Mouse (Mus musculus): ENCODE measurements around the gene Ergic1. TPM values are rescaled to one million over a fixed set of nuclear protein-coding genes. Genes with fewer than 3 reads are reported as not detected.

Gene Ergic1
- polyA plus RNA-seq, 1 experiment: 80.2 TPM

DNA sequence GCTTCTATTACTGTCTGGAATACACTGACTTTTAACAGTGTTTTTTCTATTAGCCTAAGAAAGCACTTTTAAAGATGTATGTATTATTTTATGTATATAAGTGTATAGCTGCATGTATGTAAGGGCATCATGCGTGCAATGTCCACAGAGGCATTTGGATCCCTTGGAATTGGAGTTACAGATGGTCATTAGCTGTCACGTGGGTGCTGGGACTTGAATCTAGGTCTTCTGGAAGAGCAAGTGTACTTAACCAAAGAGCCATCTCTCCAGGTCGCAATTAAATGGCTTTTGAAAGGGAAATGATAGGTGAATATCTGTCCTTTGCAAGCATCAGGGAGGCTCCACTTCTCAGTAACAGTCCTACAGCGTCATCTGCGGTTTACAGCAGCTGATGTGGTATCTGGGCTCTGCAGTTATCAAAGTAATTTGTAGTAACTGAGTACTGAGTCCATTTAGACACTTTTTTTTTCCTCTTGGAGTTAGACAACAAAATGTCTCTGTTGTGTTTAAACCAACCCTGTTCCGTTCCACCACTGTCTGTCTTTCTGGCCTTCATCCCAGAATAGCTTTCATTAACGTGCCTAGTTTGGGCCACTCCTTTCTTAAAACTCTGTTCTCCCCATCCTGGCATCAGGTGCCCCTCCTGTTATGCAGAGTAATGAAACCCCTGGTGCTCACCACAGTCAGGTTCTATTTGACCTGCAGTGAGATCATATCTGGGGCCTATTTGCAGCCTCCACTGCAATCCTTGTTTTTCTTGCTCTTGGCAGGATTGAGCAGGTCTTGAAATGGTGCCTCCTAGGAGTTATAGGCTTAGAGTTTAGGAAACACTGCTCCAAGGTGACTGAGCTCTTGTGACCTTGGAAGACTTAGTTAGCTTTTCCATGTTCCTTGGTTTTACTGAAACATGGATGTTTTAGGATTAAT is 116.7 kb downstream of the Ergic1 start:
- no peaks in the 10 kb centered on the region for H3K27me3 ChIP-seq (ENCODE audit: control insufficient read depth, insufficient read depth, low read length)
- WGBS: 85% methylated on average over 7 of the region's 7 CpGs
- H3K36me3 ChIP-seq (ENCODE audit: control insufficient read depth, insufficient read depth, low read length): no peaks in the 10 kb centered on the region; the same call in 1 of the 2 replicates
- H3K27ac ChIP-seq (ENCODE audit: control insufficient read depth, insufficient read depth, low read length): no peak overlapping the region
- no peak for TF ChIP-seq POLR2A (IDR thresholded peaks at IDR 0.05; ENCODE audit: control insufficient read depth, extremely low read depth, insufficient read depth, low read length, poor library complexity)
- DNase-seq: no peak
- H3K4me3 ChIP-seq (ENCODE audit: control insufficient read depth, insufficient read depth, low read length): no peak overlapping the region
- no peaks in the 10 kb centered on the region; the same call in 1 of the 2 replicates for H3K4me1 ChIP-seq (replicated peaks; ENCODE audit: control insufficient read depth, insufficient read depth, low read length)

DNA sequence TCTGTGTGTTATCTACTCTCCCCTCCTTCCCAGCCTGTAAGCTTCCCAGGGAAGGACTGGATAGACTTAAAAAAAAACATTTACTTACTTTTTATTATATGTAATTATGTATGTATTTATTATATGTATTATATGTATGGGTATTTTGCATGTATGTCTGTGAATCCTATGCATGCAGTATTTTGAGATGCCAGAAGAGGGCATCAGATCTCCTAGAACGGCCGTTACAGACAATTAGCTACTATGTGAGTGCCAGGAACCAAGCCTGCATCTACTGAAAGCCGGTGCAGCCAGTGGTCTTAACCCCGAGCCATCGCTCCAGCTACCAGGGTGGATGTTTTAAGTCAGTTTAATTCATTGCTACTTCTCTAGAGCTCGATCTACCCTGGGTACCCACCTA is 120.0 kb downstream of the Ergic1 start:
- no peak overlapping the region for H3K4me3 ChIP-seq (ENCODE audit: control insufficient read depth, insufficient read depth, low read length)
- H3K4me1 ChIP-seq (replicated peaks; ENCODE audit: control insufficient read depth, insufficient read depth, low read length): no peaks in the 10 kb centered on the region; the same call in 1 of the 2 replicates
- no peaks in the 10 kb centered on the region for H3K27me3 ChIP-seq (ENCODE audit: control insufficient read depth, insufficient read depth, low read length)
- 97% methylated on average over 6 of the region's 6 CpGs for WGBS
- DNase-seq: no peak
- peaks cover 4% of the 10 kb centered on the region; the same call in 1 of the 2 replicates for H3K36me3 ChIP-seq (ENCODE audit: control insufficient read depth, insufficient read depth, low read length)
- TF ChIP-seq CTCF (IDR thresholded peaks at IDR 0.05; ENCODE audit: borderline replicate concordance, control insufficient read depth, extremely low read depth, insufficient read depth, low read length, poor library complexity) (no peak), POLR2A (IDR thresholded peaks at IDR 0.05; ENCODE audit: control insufficient read depth, extremely low read depth, insufficient read depth, low read length, poor library complexity) (no peak)
- H3K27ac ChIP-seq (ENCODE audit: control insufficient read depth, insufficient read depth, low read length): no peak overlapping the region

DNA sequence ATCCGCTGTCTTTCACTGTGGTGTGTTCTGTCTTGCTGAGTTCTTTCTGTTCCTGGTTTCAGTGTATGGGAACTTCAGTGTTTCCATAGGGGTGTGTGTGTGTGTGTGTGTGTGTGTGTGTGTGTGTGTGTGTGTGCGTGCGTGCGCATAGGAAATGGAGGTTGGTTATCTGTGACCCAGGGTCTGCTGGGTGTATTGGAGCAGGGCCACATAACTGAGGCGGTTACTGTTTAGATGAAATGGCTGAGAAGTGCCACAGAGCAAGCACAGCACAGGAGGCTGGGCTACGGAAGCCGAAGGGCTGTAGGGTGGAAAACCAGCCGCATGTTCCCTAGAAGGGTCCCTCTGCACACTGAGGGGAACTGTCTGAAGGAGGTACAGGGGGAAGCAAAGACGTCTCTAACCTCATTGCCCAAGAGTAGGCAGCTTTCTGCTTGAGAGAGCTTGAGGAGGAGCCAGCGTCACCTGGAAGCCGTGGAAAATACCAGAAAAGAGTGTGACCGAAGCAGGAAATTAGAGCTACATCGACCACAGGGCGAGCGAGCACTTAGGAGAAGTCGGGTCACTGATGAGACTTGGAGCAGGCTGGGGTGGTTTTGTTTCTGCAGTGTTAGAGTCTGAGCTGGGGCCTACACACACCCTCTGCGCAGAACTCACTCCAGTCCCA is 125.2 kb downstream of the Ergic1 start:
- Histone ChIP-seq H3K27ac (ENCODE audit: control insufficient read depth, insufficient read depth, low read length) (no peak overlapping the region), H3K4me3 (ENCODE audit: control insufficient read depth, insufficient read depth, low read length) (no peak overlapping the region), H3K4me1 (replicated peaks; ENCODE audit: control insufficient read depth, insufficient read depth, low read length) (no peaks in the 10 kb centered on the region), H3K36me3 (ENCODE audit: control insufficient read depth, insufficient read depth, low read length) (peaks cover 4% of the 10 kb centered on the region; the same call in 1 of the 2 replicates), H3K27me3 (ENCODE audit: control insufficient read depth, insufficient read depth, low read length) (no peaks in the 10 kb centered on the region)
- TF ChIP-seq CTCF (IDR thresholded peaks at IDR 0.05; ENCODE audit: borderline replicate concordance, control insufficient read depth, extremely low read depth, insufficient read depth, low read length, poor library complexity) (no peak), POLR2A (IDR thresholded peaks at IDR 0.05; ENCODE audit: control insufficient read depth, extremely low read depth, insufficient read depth, low read length, poor library complexity) (no peak)
- DNase-seq: no peak
- WGBS: 85% methylated on average over 17 of the region's 17 CpGs

DNA sequence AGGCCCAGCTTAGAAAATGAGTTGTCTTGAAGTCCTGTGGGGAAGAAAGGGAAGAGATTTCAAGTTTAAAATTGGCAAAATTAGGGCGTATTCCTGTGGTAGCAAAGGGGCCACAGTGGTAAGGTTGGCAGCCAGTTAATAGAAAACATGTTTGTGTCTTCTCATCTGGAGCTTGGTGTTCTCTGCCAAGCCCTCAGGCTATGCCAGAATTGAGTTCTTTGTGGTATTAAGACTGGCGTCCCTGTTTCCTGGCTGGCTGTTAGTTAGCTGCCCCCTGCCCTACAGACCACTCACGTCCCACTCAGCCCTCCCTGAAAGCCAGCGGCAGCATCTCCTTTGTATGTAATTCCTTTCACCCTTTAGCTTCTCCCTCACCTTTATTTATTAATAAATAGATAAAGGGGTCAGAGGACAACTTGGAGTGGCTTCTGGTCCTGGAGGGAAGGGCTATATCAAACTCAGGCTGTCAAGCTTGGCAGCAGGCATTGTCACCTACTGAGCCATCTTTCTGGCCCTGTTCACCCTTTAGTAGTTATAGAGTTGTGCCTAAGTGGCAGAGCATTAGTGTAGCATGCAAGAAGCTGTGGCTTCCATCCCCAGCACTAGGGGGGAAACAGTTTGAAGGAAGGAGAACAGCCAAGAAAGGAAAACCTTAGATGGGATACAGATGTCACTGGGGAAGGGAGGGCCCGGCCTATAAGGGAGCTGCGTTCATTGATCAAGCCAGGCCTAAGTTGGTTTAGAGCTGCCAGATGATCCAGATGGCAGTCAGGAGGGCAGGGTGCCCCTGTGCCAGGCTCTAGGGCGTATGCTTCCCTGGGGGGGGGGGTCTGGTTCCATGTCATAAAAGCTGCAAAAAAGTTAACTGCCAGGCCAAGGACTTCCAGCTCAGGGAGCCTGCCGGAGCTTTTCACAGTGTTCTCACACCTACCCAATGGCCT is 127.8 kb downstream of the Ergic1 start:
- no peak overlapping the region for H3K4me3 ChIP-seq (ENCODE audit: control insufficient read depth, insufficient read depth, low read length)
- H3K4me1 ChIP-seq (replicated peaks; ENCODE audit: control insufficient read depth, insufficient read depth, low read length): no peaks in the 10 kb centered on the region
- H3K27me3 ChIP-seq (ENCODE audit: control insufficient read depth, insufficient read depth, low read length): no peaks in the 10 kb centered on the region
- H3K36me3 ChIP-seq (ENCODE audit: control insufficient read depth, insufficient read depth, low read length): no peaks in the 10 kb centered on the region; the same call in 1 of the 2 replicates
- WGBS: 93% methylated on average over 8 of the region's 8 CpGs
- TF ChIP-seq POLR2A (IDR thresholded peaks at IDR 0.05; ENCODE audit: control insufficient read depth, extremely low read depth, insufficient read depth, low read length, poor library complexity) (no peak), CTCF (IDR thresholded peaks at IDR 0.05; ENCODE audit: borderline replicate concordance, control insufficient read depth, extremely low read depth, insufficient read depth, low read length, poor library complexity) (no peak)
- H3K27ac ChIP-seq (ENCODE audit: control insufficient read depth, insufficient read depth, low read length): no peak overlapping the region
- DNase-seq: no peak

GRCm38 (mm10) chr17:26689810-26690209 is 128.5 kb downstream of the Ergic1 start:
- TF ChIP-seq POLR2A (IDR thresholded peaks at IDR 0.05; ENCODE audit: control insufficient read depth, extremely low read depth, insufficient read depth, low read length, poor library complexity): no peak
- TF ChIP-seq CTCF (IDR thresholded peaks at IDR 0.05; ENCODE audit: borderline replicate concordance, control insufficient read depth, extremely low read depth, insufficient read depth, low read length, poor library complexity): no peak
- Histone ChIP-seq H3K27ac (ENCODE audit: control insufficient read depth, insufficient read depth, low read length) (no peak overlapping the region), H3K4me3 (ENCODE audit: control insufficient read depth, insufficient read depth, low read length) (no peak overlapping the region), H3K27me3 (ENCODE audit: control insufficient read depth, insufficient read depth, low read length) (no peaks in the 10 kb centered on the region), H3K36me3 (ENCODE audit: control insufficient read depth, insufficient read depth, low read length) (no peaks in the 10 kb centered on the region), H3K4me1 (replicated peaks; ENCODE audit: control insufficient read depth, insufficient read depth, low read length) (no peaks in the 10 kb centered on the region)
- DNase-seq: no peak
- WGBS: 86% methylated on average over 2 of the region's 2 CpGs

- no peak for TF ChIP-seq CTCF (IDR thresholded peaks at IDR 0.05; ENCODE audit: borderline replicate concordance, control insufficient read depth, extremely low read depth, insufficient read depth, low read length, poor library complexity)
- H3K36me3 ChIP-seq (ENCODE audit: control insufficient read depth, insufficient read depth, low read length): peaks cover 2% of the 10 kb centered on the region; the same call in 1 of the 2 replicates
- no peak for DNase-seq
- WGBS: 95% methylated on average over 5 of the region's 5 CpGs
- no peaks in the 10 kb centered on the region for H3K27me3 ChIP-seq (ENCODE audit: control insufficient read depth, insufficient read depth, low read length)
- no peaks in the 10 kb centered on the region for H3K4me1 ChIP-seq (replicated peaks; ENCODE audit: control insufficient read depth, insufficient read depth, low read length)
- no peak overlapping the region for H3K4me3 ChIP-seq (ENCODE audit: control insufficient read depth, insufficient read depth, low read length)
- H3K27ac ChIP-seq (ENCODE audit: control insufficient read depth, insufficient read depth, low read length): no peak overlapping the region
Observed at GRCm38 (mm10) chr17:26690236-26690635, 128.9 kb downstream of the Ergic1 start.

Data from thymus, adult 2 months (tissue).